Mouse (Mus musculus): Measurements from ENCODE around the gene Spn.

- no peak for TF ChIP-seq CTCF (IDR thresholded peaks at IDR 0.05; ENCODE audit: extremely low read depth, insufficient read length, insufficient replicate concordance, low read depth, low read length)
- no peak for TF ChIP-seq POLR2A (IDR thresholded peaks at IDR 0.05; ENCODE audit: low read depth, low read length)
These were observed 28.9 kb upstream of the Spn start for GRCm38 (mm10) chr7:127166501-127166900.
